Mouse (Mus musculus) heart, postnatal 36 days (tissue): ENCODE measurements around the gene Krt39. TPM values are rescaled to one million over a fixed set of nuclear protein-coding genes. Genes with fewer than 3 reads are reported as not detected.

Experiments used
- DNase-seq, 2 experiments: peaks; one replicate each; pipeline ENCODE4 v3.0.0; 2021 to 2022
- intact Hi-C: fragments of 180-260 bp; cut with DNase I; formaldehyde crosslinking; loops from one replicate; pipeline ENCODE4 v1.15.1; 2025
- total RNA-seq, 2 experiments: library from RNA; stranded (reverse); gene quantifications; 2 replicates each; pipeline ENCODE4 v1.2.3; 2021

Gene Krt39
- total RNA-seq, result not detected

DNA sequence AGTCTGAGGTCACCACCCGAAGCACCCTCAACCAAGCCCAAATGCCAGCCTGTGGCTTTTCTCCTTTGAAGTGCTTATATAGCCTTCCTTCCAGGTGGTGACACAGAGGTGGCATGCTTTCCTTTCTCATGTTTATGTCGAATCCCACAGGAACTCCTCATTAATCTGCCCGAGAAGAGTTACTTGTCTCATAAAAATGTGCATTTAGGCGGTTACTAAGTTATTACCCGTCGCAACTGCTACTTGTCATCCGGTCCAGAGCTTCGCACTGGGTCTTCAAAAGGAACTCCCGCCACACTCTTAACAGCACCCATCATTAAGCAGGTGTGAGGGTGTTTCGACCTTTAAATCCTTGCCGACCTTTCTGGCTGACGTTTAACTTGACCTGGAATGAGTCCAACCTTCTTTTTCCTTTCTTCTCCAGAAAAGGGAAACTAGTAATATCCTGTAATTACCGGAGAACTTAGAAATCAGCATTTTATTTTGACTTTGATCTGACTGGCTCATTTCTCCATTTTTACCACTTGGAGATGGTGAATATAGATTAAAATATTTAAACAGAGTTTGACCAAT is at the start of gene Krt39:
Gene Krt39 (minus strand): TSS at position 51 of the 573 bp plus-strand sequence.
- no peak for DNase-seq
- intact Hi-C loops, result no loop called here

DNA sequence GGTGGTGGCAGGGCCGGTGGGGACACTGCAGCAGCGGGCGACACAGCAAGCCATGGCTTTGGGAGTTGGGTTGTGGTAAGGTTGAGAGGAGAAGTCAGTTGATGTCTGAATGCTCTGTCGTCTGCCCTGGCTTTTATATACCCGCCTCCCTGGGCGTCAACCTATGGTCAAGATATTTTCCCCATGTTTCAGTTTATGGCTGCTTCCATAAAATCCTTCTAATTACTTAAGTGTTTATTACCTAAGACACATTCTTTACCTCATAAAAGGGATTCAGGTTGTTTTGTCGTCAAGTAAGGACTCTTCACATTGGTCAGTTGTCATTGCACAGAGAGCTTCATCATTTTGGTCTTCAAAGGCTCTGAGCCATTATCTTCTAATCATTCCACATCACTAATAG is 45.4 kb upstream of the Krt39 start, which contains the start of gene Krtap3-1:
Gene Krtap3-1 (minus strand): TSS at position 101 of the 400 bp plus-strand sequence.
- DNase-seq, result no peak

DNA sequence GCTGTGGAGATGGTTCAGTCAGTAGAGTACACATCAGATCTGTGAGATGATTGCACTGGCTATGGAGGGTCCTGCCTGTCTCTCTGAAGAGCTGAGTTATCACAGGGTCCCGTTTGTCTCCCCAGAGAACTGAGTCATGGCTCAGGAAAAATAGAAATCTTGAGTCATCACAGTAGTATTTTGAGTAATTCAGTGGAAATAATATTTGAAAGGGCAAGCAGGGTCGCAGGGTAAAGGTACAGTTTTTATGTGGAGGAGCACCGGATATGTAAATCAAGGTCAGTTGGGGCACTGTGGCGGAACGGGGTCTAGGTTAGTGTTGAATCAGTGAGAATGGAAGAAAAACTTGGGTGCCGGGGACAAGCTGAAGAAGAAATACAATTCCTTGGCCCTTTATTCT is 41.4 kb upstream of the Krt39 start:
- intact Hi-C loops, result no loop called here

More for the DNA sequence above, 45.4 kb upstream of the Krt39 start, which contains the start of gene Krtap3-1:
- intact Hi-C loops, result no loop called here

DNA sequence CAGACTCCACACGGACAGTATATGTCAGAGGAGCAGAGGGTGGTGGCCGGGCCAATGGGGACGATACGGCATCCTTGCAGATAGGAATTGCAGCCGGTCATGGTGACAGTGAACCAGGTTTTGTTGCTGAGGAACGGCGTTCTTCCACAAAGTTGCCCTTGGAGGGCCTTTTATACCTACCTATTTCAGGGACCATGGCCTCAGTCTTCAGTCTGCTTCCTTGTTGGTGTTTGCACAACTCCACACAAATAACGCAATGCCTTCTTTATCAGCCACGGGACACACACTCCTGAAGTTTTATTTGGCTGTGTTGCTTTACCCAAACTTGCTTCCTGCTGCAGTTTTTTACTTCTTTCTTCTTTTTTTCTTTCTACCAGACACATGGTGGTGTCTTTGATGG is 38.2 kb upstream of the Krt39 start, which contains the start of gene Gm11939:
Gene Gm11939 (minus strand): TSS at position 101 of the 400 bp plus-strand sequence.
- no peak for DNase-seq
- intact Hi-C loops, result no loop called here

More for the DNA sequence above, 41.4 kb upstream of the Krt39 start:
- DNase-seq, result no peak

DNA sequence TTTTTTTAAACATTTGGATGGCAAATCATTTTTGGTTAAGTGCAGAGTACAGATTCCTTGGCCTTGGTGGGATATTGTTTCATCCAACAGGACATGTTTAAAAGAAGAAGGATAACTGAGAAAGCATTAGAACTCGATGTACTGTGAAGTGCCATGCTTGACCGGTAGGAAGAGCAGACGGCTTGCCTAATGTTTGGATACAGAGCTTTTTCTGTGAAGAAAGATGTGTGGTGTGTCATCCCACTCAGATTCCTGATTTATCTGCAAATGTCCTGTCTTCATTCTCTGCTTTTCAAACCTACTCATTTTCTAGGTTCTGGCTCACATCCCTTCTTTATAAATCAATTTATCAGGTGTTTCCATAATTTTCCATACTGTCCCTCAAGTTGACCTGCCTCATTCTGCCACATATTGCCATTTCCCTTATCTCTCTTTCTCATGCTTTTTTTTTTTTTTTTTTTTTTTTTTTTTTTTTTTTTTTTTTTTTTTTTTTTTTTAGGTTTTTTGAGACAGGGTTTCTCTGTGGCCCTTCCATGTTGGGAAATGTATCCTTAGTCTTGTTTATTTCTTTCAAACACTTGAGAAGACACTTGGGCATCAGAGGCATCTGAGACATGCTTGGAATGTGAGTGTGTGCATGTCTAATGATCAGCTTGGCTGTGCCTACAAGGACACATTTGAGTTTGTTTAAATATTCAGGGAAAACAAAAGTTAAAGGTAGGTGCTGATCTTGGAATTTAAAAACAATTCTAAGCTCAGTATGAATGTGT is 37.0 kb upstream of the Krt39 start:
- intact Hi-C loops, result no loop called here
- DNase-seq, result no peak

DNA sequence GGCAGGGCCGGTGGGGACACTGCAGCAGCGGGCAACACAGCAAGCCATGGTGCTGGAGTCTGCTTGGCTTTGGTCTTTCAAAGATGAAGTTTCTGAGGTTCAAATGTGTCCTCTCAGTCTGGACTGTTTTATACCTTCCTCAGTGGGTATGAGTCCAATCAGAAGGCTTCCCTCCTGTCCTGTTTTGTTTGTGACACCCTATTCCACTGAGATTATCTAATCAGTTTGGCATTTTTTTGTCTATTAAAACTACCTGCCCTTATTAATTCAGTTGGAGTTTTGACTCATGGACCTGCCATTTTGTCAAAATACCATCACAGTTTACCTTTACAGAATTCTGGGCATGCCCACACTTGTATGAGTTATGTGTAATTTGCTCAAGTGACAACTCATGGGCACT is 35.6 kb upstream of the Krt39 start, which contains the start of gene Krtap3-2:
Gene Krtap3-2 (minus strand): TSS at position 101 of the 400 bp plus-strand sequence.
- intact Hi-C loops, result no loop called here
- no peak for DNase-seq

DNA sequence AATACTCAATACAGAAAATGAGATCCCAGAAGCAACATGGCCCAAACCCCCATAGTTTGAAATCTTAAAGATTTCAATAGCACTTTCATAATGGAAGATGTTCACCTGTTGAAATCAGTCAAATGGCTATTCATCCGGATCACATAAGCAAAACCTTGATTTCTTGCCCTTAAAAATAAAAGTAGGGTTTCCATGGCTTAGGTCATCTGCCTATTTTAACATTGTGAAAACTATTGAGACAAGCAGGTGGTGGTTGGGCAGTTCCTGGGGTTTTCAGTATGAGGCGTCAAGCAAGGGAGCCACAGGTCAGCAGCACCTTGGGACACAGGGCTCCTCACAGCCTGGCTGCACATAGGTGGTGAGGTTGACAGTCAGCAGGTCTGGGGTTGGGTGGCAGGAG is 35.1 kb upstream of the Krt39 start:
- intact Hi-C loops, result no loop called here
- no peak for DNase-seq

DNA sequence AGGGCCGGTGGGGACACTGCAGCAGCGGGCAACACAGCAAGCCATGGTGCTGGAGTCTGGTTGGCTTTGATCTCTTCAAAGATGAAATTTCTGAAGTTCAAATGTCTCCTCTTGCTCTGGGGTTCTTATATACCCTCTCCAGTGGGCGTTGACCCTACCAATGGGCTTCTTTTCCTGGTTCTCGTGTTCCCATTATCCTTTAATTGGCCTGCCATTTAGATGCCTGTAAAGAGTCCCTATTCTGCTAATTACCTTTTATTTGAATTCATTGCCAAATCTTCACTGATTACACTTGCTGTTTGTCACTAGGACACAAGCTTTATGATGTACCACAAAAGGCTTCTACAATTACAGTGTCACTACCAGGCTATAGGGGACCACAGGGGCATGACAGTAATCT is 29.6 kb upstream of the Krt39 start, which contains the start of gene Krtap3-3:
Gene Krtap3-3 (minus strand): TSS at position 101 of the 400 bp plus-strand sequence.
- intact Hi-C loops, result no loop called here
- DNase-seq, result no peak

DNA sequence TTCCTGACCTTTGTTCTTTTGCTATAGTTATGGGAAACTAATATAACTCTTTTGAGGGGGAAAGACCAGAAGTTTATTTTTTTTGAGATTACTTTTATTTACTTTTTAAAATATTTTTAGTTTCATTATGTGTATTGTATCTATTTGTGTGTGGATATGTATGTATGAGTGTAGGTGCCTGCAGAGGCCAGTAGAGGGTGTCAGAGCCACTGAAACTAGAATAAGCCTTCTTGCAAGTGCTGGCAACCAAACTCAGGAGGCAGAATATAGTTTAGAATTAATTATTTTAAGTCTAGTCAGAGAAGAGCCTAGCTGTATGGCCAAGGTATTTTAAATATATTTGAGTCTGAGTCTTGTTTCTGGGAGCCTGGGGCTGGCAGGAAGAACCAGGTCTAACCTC is 26.8 kb upstream of the Krt39 start:
- DNase-seq, result no peak
- intact Hi-C loops, result no loop called here

DNA sequence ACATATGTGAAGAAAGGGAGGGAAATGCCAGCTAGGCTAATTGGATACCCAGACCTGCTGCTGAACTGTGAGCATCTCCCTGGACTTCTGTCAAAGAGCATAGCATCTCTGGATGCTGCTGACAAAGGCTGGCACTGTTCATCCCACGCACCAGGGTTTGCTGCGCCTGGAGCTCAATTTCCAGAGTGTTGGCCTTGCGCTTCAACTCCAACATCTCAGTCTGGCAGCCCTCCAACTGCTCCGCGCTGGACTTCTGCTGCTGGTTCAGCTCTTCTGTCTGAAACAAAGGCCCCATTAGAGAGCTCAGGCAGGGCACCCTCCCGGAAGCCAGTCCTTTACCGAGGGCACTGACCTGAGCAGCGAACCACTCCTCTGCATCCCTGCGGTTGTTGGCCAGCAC is 18.6 kb upstream of the Krt39 start:
- DNase-seq, result peak in 1 of 2 experiments; percentile 3
- intact Hi-C loops, result no loop called here

DNA sequence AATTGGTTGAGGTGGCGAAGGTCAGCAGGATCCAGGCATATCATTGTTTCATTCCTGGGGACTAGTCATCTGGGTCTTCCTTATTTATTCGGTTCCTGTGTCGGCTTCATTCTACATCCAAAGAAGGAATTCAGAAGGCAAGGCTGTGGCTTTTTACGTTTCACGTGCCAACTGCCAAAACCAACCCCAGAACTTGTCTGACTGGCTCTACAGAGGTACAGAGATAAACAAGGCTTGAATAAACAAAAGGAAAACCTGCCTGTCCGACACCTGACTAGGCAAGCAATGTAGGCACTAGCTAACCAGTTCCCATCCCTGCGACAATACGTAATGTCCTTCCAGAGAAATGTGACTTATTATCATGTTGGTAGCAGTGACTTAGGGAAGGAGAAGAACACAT is 7.0 kb downstream of the Krt39 start:
- no peak for DNase-seq
- intact Hi-C loops, result no loop called here

DNA sequence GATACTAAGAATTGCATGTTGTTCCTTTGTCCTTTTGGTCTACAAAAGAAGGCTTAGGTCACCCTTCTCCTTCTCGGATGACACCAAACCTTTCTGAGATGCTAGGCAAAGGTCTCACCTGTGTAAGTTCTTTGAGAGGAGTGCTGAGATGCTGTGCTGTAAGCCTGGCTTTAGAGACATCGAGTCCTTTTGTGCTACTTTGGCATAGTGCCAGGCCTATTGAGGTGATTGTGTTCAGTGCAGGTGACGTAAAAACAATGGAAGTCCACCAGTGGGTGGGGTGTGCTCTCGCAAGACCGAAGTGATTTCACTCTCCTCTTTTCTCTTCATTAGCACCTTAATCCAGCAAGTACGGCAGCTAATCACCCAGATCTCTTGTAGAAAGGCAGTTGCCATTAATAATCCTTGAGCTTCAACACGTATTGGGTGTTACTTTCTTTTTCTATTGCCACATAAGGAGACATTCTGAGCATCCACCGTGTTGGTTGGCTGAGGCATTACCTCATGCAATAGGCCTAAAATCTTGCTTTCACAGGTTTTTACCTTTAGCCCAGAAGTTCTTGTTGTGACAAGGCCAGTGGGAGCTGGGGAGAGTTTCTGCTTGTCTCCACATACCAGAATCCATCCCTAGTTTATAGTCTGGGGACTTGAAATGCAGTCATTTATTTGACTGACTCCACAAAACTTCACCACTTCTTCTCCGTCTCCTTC is 20.9 kb downstream of the Krt39 start:
- no peak for DNase-seq
- intact Hi-C loops, result no loop called here

DNA sequence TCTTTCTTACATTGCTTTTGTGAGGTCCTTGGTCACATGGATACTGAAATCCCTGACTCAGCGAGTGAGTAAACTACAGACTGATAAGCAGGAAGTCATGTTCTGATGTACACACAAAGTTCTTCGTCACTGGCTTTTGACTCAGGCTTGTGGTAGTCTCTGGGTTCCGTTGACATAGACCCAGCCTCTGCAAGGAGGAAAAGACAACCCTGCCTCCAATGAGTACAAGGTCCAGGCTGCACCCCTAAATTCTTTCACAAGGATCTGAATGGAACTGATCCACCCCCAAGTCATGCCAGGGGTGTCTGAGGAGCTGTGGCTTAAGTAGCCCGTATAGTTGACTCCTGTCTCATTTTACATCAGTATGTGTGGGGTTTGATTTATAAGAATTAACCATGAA is 24.7 kb downstream of the Krt39 start:
- intact Hi-C loops, result no loop called here
- no peak for DNase-seq

DNA sequence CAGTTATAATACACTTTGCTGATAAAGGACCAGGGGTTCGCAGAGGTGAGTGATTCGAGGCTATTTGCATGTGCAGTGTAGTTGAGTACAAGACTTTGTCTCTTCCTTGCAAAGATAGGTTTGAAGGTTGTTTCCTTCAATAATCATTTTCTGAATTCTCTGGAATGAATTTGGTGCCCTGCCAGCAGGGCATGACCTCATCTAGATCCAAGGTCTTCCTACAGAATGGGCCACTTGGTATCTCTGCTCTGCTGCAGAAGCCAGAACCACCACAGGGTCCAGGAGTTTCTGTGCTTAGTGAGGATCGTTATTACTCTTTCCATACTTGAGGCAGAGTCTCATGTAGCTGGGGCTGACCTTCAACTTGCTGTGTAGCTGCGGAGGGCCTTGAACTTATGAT is 26.4 kb downstream of the Krt39 start:
- intact Hi-C loops, result no loop called here

DNA sequence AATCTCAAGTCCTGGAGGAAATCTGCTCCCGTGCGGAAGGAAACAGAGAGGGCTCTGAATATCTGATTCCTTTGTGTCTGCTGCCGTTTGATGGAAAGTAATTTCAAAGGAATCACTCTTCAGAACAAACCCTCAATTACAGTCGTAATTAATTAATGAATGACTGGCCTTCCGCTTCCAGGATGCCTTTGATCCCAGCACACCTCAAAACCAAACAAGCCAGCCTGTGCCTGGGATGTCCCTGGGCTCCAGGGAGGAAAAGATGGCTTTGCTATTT is 27.6 kb downstream of the Krt39 start:
- DNase-seq, result no peak
- intact Hi-C loops, result no loop called here

More for the DNA sequence above, 26.4 kb downstream of the Krt39 start:
- no peak for DNase-seq

DNA sequence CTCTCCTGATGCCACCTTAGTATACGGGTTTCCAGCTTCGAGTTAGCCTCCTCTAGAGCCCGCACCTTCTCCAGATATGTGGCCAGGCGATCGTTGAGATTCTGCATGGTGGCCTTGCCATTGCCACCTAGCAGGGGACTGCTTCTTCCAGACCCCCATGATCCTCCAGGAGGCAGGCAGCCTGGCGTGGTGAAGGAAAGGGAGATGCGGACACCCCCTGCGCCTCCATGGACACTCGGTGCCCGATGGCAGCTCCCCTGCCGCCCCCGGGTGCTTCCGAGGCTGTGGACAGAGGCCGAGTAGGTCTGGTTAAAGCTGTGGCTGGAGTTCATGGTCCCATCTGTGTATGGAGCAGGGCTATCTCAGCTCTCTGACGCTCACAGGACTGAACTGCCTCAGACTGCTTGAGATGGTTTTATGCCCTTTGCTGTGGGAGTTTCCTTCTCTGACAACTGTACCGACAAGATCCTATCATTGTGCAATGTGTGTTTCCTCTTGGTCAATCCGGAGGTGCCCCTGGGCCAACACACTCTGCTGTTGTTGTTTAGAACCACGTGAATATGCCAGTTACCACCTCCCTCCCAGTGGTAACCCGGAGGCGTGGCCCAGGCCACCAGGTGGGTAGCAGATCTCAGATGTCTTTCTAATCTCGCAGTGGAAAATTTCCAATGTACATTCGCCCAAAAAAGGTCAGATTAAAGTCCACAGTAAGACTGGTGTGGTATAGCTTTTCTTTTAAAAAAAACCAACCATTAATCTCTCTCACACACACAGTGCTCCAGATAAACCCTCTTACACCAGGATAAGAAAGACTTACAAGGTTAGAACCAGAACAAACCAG is 28.2 kb downstream of the Krt39 start, which contains the start of gene Krt23:
Gene Krt23 (minus strand): TSS at position 405 of the 841 bp plus-strand sequence.
- DNase-seq, result no peak
- intact Hi-C loops, result no loop called here

DNA sequence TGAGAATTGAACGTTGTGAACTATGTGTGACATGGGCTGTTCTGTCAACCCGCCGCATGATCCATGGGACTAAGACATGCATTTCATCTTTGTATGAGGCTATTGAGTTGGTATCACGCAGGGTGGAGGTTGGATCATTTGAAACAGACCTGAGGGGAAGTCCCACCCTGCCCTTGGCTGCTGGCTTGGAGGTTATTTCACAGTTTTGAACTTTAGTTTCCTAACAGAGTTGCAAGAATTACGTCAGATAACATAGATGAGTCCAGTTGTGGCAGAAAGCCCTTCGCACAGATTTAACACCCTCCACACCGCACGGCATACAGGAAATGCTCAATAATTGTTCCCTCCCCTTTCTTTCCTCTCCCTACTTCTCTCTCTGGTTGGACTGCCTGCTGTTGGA is 30.1 kb downstream of the Krt39 start:
- intact Hi-C loops, result no loop called here
- DNase-seq, result no peak

DNA sequence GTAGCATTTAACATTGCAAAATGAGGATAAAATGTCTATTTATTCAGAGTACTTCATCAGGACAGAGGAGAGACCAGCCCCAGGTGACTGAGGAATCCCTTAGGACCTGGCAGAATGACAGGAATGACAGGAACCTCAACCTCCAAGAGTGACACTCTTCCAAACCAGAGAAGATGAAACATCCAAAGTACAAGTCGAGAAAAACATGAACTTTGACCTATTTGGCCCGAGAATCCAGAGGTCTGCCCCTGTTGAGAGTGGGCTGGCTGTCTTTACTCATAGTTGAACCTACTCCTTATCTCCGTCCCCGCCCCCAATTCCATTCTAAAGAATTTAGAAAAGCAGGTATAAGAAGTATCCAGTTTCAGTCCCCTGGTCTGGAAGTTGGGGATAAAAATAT is 30.5 kb downstream of the Krt39 start:
- intact Hi-C loops, result no loop called here
- DNase-seq, result no peak

DNA sequence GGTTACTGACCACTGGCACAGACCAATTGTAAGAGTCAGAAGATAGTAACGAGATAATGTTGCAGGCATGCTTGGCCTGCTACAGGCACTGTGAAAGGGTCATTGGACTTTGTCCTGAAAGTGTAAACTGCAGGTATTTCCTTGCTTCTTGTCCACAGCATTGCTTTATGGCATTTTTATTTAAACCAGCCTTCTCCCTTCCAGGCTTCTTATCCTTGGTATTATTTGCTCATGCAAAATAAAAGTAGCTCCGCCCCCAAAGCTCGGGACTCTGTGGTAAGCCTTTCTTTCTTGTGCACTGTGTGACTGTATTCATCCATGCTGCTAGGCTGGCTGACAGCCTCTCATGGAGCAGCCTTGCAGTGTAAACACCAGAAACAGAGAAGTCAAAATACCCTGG is 31.9 kb downstream of the Krt39 start:
- intact Hi-C loops, result no loop called here
- DNase-seq, result no peak

DNA sequence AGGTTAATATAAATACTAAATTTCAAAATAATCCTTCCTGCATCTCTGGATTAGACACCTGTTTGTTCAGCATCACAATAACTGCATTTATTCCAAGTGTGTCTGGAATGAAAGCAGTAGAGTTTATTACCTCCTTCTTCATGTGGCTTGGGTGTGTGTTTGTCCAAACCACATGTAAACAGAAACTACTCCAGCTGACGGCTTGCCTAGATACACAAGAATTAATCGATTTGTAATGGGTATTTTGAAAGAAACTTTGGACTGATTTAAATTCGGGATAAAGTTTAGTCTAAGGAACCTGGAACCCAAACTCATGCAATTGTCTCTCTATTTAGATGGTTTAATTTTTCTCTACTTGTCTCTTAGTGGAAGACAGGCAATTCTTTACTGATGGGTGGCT is 46.2 kb downstream of the Krt39 start:
- no peak for DNase-seq
- intact Hi-C loops, result no loop called here

DNA sequence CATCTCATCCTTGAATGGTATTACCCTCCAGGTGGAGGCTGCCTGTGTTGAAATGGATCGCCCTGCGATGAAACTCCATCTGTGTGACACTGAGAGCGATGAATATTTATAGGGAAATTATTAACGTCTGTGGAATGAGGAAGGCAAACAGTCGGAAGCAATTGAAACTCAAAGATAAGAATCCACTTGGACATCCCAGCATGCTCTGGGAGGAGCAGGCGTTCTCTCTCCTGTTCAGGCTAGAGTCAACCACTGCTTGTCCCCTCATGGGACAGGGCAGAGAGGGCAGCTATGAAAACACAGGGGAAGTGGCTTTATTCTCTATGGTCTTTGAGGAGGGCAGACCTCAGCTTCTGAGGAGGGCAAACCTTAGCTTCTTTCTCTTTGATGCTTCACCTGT is 47.7 kb downstream of the Krt39 start:
- intact Hi-C loops, result no loop called here
- DNase-seq, result no peak
